Mouse (Mus musculus): ENCODE data around the gene Sppl2b.
"Not testable (repeated sequence)": the region's sequence is repeated elsewhere in the genome, so short reads cannot be mapped to it uniquely, and the experiment has no call there.

Sppl2b gene

DNA sequence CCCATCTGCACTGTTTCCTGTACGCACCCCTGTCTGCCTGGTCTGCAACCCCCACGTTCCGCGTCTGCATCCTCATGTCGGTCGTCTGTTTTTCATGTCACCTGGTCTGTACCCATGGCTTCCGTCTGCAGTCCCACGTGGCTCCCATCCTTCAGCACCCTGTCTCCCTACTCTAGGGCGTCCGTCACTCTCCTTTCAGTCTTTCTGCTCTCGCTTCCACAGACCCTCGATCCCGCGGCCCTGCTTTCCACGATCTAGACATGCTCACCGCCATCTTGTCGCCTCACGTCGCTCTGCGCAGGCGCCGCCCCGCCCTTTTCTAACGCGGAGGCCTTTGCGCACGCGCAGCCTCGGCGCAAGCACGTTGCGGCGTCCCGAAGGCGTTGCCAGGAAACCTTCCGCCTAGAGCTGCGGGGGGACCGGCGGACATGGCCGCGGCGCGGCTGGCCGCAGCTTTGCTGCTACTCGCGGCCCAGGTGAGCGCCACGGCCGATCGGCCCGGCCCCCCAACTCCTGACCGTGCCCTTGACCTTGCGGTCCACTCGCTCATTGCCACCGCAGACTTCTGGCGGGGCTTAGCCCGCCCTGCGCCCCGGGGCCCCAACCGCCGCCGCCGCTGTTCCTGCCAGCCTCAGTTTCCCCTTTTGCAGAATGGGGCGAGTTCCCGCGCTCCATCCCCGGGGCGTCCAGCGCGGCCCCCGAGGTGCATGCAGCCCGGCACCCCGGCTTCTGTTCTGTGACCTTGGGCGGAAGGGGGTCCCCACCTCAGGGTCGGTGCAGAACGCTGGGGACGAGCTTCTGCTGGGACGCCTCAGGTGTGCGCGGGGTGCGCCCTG is at the start of gene Sppl2b, which contains the start of gene Lsm7:
TSS of gene Sppl2b (plus strand) at position 363 of the 836 bp plus-strand sequence.
TSS of gene Lsm7 (minus strand) at position 297 of the 836 bp plus-strand sequence.
- CTCF ChIA-PET: no interaction called here

DNA sequence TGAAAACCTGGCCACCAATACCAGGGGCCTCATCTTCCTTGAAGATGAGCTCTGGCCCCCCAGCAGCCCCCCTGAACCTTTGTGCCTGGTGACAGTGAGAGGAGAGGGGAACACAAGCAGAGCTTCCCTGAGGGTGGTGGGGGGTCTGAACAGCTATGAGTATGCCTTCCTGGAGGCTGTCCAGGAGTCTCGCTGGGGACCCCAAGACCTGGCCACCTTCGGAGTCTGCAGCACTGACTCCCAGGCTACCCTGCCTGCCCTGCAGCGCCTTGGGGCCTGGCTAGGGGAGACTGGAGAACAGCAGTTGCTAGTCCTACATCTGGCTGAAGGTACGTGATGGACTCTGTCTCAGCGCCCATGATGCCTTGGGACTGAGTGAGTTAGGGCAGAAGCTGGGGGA is 49.8 kb upstream of the Sppl2b start:
- CTCF ChIA-PET: interaction anchor here (0.6 to 1.1 kb wide), 4 partner anchors 13 to 329 kb away, joined by 3 to 4 read pairs (median 3); no protein-coding TSS in a partner anchor

DNA sequence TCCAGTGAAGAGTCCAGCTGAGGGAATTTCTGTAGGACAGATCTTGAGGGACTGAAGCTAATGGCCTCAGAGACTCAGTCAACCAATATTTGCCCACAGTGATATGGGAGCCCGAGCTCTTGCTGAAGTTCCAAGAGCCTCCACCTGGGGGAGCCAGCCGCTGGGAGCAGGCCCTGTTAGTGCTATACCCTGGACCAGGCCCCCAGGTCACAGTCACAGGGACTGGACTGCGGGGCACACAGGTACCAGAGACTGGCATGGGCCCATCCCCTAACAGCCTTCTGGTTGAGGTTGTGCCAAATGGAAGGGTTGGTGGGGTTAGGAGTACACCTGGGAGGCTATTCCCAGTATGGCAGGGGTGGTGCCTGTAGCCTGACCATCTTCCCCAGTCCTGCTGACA is 49.1 kb upstream of the Sppl2b start:
- CTCF ChIA-PET: no interaction called here

DNA sequence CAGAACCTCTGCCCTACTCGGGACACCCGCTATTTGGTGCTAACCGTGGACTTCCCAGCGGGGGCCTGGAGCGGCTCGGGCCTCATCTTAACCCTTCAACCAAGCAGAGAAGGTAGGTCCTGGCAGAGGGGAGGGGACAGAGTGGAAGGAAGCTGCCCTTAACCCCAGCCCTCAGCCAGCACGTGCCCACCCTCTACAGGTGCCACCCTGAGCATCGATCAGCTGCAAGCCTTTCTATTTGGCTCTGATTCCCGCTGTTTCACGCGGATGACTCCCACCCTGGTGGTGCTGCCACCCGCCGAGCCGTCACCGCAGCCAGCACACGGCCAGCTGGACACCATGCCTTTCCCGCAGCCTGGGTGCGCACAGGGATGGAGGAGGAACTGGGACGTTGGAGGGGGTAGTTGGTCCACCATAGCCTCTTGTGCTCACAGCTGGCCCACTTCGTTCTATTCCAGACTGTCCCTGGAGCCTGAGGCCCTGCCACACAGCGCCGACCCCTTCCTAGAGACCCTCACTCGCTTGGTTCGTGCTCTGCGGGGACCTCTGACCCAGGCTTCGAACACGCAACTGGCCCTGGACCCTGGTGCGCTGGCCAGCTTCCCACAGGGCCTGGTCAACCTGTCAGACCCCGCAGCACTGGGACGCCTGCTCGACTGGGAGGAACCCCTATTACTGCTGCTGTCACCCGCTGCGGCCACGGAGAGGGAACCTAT is 48.6 kb upstream of the Sppl2b start:
- CTCF ChIA-PET: interaction anchor here (1.4 kb wide), 1 partner anchor 14 kb away, joined by 3 read pairs; no protein-coding TSS in a partner anchor

DNA sequence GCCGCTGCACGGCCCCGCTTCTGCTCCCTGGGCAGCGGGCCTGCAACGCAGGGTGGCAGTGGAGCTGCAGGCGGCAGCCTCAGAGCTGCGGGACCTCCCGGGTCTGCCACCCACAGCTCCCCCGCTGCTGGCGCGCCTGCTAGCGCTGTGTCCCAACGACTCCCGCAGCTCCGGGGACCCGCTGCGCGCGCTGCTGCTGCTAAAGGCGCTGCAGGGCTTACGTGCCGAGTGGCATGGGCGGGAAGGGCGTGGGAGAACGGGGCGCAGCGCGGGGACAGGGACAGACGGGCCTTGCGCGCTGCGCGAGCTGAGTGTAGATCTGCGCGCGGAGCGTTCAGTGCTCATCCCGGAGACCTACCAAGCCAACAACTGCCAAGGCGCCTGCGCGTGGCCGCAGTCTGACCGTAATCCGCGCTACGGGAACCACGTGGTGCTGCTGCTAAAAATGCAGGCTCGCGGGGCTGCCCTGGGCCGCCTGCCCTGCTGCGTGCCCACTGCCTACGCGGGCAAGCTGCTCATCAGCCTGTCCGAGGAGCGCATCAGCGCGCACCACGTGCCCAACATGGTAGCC is 47.9 kb upstream of the Sppl2b start:
- CTCF ChIA-PET: interaction anchor here (0.5 to 1.4 kb wide), 2 partner anchors 14 to 124 kb away, joined by 3 read pairs; no protein-coding TSS in a partner anchor

DNA sequence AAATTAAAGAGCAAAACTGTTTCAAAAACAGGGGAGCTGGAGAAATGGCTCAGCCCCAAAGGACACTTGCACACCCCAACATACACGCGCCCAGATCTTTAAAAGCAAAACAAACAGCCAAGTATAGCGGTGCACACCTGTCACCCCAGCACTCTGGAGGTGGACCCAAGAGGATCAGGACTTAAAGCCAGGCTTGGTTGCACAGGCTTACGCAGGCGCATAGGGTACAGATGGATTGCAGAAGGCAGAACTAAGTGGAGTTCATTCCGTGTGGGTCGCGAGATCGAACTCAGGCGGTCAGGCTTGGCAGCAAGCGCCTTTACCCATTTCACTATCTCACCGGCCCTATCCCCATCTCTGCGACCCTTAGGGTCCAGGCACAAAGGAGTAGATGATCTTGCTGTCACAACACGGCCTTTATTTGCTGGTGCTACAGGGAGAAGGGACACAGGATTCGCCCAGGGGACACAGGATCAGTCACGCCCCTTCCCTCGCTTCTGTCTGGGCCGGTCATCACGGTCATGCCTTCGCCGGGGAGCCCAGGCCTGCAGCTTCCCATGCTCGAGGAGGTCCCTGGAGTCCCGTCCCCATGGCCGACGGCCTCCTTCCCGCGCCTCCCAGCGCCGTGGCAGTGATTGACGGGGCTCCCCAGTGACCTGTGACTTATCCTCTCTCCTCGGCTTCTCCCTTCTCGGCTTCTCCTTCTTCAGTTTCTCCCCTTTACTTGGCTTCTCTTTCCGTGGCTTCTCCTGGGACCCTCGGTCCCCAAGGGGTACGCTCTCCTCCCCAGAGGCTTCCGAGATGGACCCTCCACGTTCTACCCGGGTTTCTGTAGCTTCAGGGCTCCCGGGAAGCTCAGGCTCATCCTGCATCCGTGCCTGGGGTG is 46.7 kb upstream of the Sppl2b start:
- CTCF ChIA-PET: interaction anchor here (1.4 kb wide), 1 partner anchor 16 kb away, joined by 3 read pairs; no protein-coding TSS in a partner anchor

DNA sequence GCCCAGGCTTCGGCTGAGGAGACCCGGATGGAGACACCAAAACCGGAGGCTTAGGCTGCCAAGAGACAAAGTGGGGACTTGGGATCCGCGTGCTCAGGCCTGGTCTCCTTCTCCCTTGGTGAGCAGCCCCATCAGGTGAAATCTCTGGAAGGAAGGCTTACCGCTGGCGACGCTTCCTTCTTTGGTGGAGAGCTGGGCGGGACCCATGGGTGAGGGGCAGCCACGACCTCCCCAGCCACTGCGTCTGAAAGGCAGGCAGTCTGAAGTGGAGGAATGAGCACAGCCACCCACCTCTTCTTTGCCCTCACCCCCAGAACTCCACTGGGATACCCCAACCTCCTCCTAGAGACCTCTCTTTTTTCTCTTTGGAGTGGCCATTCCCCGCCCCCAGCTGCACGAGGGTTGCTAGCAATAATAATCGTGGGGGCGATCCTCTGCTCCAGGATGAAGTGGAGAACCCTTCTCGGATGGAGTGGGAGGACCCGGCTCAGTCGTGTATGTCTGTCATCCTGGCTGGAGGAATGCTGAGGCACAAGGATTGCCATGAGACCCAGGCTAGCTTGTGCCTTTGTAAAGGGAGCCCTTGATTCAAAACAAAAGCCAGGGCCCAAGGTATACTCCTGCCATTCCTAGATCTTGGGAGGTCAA is 46.0 kb upstream of the Sppl2b start:
- CTCF ChIA-PET: interaction anchor here (0.6 to 0.7 kb wide), 2 partner anchors 359 to 458 kb away, joined by 3 read pairs; no protein-coding TSS in a partner anchor

DNA sequence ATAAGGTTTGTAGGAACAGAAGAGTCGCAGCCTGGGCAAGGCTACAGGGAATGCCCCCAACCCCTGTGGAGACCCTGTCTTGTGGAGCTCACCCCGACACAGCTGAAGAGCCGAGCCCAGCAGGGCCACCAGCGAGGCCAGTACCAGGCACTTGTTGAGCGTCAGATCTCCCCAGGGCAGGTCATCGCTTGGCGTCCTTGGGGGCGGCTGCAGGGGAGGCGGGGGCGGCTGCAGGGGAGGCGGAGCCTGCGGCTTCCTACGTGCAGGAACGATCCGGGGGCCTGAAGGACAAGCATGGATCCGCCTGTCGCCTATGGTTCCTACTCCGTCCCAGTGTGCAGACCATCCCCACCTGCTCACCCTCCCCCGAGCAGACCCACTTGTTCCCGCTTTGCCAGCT is 45.0 kb upstream of the Sppl2b start:
- CTCF ChIA-PET: interaction anchor here (0.6 kb wide), 1 partner anchor 358 kb away, joined by 3 read pairs; no protein-coding TSS in a partner anchor

DNA sequence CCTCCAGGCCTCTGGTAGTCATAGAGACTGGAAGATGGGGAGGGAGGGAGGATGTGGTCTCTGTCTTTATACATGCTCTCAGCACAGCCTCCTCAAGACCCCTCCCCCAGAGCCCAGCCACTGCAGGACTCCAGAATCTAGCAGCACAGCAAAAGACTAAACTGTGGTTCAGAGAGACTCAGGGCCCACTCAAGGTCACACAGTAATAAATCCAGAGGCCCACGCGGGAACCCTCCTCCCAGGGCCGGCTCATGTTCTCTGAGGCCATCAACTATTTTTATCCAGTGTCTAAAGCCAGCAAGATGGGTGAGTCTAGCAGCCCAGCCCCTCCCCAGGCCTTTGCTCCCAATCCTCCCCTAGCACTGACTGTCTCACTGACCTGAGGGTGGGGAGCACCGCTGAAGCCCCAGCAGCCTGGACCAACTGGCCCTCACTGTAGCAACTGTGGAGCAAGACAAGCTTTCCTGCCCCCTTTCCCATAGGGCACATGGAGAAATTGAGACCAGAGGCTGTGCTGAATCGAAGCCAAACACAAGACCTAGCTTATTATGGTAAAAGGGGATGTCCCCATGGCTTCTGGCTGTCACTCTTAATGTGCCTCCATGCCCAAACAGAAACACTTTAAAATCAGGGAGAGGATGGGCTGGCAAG is 42.6 kb upstream of the Sppl2b start:
- CTCF ChIA-PET: no interaction called here

DNA sequence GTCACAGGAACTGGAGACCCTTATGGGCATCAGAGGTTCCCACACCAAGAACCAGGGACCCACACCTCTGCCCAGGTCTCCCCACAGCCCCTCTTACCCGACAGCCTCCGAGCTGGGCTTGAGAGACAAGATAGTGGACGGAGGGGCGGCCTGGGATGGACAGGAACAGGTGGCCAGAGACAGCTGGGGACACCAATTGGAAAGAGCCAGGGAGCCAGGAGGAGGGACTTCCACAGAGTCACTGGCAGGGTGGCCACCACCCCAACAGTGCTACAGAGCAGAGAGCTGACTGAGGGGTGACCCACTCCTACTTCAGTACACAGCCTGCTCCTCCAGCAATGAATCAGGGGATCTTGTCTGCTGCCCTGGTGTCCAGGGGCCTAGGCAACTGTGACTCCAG is 41.7 kb upstream of the Sppl2b start, which contains the start of gene Jsrp1:
TSS of gene Jsrp1 (minus strand) at position 133 of the 400 bp plus-strand sequence.
- CTCF ChIA-PET: interaction anchor here (0.6 kb wide), 1 partner anchor 475 kb away, joined by 3 read pairs; no protein-coding TSS in a partner anchor

DNA sequence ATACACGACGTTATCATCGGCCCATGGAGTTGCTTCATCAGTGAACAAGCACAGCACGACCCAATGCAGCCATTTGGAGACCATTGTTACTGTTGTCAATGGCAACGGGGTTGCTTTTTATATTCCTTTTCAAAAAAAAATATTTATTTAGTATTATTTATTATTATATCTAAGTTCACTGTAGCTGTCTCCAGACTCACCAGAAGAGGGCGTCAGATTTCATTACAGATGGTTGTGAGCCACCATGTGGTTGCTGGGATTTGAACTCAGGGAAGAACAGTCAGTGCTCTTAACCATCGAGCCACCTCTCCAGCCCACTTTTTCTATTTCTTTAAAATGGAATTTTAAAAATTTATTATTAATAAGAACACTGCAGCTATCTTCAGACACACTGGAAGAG is 40.3 kb upstream of the Sppl2b start:
- CTCF ChIA-PET: interaction anchor here (0.6 kb wide), 2 partner anchors 47 to 1018 kb away, joined by 3 read pairs; no protein-coding TSS in a partner anchor

DNA sequence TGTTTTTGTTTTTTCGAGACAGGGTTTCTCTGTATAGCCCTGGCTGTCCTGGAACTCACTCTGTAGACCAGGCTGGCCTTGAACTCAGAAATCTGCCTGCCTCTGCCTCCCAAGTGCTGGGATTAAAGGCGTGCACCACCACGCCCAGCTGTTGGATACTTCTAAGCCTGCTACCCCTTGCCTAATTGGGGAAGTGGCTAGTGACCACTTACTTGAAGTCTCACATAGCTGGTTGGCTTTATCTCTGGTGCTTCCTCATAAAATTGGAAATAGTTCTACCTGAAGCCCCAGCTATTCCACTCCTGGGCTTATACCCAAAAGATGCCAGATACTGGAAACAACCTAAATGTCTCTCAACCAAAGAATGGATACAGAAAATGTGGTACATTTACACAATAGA is 38.8 kb upstream of the Sppl2b start:
- CTCF ChIA-PET: interaction anchor here (0.7 kb wide), 1 partner anchor 244 kb away, joined by 5 read pairs; no protein-coding TSS in a partner anchor

DNA sequence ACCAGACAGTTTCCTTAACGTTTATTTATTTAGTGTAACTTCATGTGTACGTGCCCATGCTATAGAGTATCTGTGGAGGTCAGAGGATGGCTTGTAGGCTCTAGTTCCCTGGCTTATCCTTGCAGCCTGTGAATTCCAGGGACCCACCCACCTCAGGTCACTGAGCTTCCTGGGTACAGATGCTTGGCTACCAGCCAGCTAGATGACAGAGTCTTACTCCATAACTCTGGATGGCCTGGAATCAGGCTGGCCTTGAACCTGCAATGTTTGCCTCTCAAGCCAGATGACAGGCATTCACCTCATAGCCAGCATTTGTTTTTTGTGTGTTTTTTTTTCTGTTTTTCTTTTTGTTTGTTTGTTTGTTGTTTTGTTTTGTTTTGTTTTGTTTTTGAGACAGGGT is 37.9 kb upstream of the Sppl2b start:
- CTCF ChIA-PET: interaction anchor here (0.6 kb wide), 1 partner anchor 250 kb away, joined by 4 read pairs; no protein-coding TSS in a partner anchor

DNA sequence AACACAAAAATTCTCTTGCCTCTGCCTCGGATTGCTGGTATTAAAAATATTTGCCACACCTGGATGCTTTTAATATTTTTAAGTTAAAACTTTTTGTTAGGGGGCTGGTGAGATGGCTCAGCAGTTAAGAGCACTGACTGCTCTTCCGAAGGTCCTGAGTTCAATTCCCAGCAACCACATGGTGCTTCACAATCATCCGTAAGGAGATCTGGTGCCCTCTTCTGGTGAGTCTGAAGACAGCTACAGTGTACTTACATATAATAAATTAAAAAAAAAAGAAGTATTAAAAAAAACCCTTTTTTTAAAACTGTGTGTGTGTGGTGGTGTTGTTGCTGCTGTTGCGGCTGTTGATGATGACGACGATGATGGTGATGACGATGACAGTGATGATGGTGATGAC is 37.1 kb upstream of the Sppl2b start:
- CTCF ChIA-PET: not testable (repeated sequence)

DNA sequence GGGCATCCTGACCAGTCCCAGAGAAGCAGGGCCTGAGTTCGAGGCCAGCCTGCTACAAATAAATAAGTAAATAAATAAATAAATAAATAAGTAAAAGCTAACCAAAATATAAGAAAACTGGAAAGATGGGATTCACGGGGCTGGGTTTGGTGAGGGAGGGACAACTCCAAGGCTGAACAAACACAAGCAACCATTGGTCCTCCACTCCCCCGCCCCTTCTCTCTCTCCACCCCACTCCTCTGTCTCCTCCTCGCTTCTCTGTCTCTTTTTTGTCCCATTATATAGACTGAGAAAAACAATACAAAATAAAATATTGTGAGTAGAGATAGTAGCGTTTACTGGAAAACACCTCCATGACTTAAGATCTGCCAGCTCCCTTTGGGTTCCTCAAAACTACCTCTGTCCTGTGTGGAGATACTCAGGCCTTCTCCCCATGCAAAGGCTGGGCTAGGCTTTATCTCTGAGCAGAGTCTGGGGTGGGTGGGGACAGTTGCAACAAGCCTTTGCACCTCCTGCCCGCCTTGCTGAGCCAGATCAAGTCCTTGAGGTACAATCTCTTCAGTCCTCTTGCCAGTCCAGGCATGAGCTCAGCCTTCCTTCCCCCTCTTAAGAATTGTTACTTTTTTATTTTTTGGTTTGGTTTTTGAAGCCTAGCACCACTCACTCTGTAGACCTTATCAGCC is 36.3 kb upstream of the Sppl2b start:
- CTCF ChIA-PET: no interaction called here

DNA sequence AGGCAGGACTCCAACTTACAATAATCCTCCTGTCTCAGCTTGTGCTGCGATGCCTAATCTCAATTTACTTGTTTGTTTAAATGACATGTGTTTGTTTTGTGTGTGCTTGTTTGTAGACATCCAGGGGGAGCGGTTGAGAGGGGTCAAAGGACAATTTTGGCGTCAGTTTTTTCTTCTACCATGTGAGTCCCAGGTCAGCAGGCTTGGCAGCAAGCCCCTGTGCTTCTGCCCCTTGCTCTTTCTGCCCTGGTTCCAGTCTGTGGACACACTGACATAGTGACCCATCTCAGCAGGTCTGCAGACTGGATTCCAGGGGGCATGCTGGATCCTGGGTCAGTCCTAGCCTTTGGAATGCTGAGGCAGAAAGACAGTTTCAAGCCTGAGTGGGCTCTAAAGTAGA is 35.7 kb upstream of the Sppl2b start:
- CTCF ChIA-PET: no interaction called here

DNA sequence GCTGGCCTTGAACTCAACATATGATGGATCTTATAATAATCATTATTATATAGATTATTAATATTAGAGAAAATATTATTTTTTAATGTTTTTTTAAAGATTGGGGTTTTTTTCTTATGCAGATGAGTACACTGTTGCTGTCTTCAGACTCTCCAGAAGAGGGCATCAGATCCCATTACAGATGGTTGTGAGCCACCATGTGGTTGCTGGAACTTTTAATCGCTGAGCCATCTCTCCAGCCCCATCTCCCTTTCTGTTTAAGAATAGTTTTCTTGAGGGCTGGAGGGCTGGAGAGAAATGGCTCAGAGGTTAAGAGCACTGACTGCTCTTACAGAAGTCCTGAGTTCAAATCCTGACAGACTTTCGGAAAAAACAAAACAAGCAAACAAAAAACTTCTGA is 33.1 kb upstream of the Sppl2b start:
- CTCF ChIA-PET: interaction anchor here (1.1 kb wide), 1 partner anchor 53 kb away, joined by 3 read pairs; no protein-coding TSS in a partner anchor

DNA sequence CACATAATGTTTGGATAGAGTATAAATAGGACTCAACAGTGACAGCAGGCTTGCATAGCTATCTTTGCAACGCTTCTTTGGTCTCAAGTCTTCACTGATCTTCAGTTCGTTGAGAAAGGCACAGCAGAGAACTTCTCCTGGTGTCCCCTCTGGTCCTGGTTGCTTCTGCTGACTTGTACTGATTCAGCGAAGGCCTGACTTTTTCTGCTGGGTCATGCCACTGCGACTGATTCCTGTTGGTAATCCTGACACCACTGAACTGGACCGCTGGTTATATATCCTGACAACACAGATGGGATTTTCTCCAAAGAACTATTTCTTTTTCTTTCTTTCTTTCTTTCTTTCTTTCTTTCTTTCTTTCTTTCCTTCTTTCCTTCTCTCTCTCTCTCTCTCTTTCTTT is 32.5 kb upstream of the Sppl2b start:
- CTCF ChIA-PET: interaction anchor here (0.7 kb wide), 2 partner anchors 158 to 192 kb away, joined by 3 to 5 read pairs; no protein-coding TSS in a partner anchor

DNA sequence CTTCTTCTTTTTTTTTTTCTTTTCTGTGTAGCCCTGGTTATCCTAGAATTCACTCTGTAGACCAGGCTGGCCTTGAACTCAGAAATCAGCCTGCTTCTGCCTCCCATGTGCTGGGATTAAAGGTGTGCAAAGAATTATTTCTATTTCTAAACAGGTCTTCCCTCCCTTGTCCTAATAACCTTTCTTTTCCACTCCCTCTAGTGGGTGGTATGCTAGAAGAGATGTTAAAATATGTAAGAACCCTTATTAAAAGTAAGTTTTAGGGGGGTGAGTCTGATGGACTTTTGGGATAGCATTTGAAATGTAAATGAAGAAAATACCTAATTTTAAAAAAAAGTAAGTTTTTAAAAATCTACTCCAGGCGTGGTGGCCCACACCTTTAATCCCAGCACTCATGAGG is 31.8 kb upstream of the Sppl2b start:
- CTCF ChIA-PET: interaction anchor here (0.7 kb wide), 2 partner anchors 159 to 191 kb away, joined by 3 to 5 read pairs; no protein-coding TSS in a partner anchor
